Mouse (Mus musculus) ovary, adult 18-20 months (tissue): Measurements from ENCODE around the gene Btnl10.

ENCODE experiments used
- DNase-seq: peaks from one replicate; pipeline ENCODE4 v3.0.0; 2022; ENCODE audit warnings: low spot score, mixed read lengths

Gene Btnl10

DNA sequence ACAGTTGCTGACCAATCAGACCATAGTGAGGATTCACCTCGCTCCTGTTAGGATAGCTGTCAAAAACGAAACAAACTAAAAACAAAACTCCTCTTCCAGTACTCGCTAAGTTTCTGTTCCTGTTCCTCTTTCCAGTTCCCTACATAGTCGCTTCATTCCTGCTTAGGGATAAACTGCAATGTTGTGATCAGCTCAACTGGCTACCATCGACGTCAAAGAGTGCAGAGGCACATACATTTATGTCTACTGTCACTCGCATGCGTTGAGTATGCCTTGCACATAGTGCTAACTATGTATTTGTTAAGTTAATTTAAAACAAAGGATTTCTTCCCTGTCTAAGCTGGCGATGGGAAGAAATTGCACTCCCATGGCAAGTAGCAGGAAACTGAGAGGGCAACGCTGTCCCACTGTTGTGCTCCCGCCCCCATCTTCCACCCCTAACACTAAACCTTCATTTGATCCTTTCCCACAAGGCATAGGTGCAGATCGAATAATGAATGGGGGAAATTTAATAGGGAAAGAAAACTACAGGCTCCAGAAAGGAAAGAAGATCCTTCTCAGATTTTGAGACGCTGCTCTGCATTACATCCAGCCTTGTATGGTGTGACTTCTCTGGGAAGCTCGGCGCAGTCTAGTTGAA is 41.6 kb downstream of the Btnl10 start:
- DNase-seq: no peak

DNA sequence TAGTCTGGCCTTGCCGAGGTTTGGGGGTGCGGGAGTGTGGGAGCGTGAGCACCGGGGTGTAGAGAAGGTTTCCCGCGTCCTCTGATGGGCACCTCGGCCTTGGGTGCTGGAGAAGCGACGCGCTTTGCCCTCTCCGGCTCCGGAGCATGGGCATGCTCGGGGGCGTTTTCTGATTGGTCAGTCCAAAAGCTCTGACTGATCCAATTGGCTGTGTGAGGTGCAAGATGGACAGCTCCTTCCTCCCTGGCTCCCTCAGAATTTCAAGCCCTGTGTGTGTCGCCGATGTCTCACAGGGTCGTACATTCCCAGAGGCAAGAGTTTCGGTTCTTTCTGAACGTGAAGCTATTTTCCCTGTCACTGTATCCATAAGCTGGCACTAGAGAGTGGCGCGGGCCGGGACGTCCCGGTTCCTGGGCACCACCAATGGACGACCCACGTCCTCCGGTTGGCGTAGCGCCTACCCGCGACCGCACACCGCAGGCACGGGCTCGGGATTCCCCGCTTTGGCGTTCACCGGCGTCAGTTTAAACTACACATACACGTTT is 42.3 kb downstream of the Btnl10 start:
- DNase-seq: peak; percentile 64

DNA sequence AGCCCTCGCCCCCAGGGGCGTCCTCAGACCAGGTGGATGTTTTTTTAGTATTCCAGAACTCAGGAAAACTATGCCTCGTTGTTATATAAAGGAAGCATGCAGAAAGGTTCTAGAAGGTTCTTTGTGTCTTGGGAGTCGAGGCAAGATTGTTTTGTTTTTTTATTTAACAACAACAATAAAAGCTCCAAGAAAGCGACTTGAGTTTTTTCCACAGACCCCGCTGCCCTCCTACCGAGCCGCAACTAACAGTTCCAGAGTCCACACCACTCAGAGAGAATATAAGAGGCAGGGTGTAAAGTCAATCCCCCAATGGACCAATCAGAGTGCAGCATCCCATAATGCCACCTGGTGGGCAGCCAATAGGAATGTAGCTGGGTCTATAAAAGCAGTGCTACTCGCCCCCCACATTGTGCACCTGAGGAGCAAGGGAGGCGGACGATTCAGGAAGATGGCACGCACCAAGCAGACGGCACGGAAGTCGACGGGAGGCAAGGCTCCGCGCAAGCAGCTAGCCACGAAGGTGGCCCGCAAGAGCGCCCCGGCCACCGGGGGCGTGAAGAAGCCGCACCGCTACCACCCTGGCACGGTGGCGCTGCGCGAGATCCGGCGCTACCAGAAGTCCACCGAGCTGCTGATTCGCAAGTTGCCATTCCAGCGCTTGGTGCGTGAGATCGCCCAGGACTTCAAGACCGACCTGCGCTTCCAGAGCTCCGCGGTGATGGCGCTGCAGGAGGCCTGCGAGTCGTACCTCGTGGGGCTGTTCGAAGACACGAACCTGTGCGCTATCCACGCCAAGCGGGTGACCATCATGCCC is 43.9 kb downstream of the Btnl10 start:
- no peak for DNase-seq

DNA sequence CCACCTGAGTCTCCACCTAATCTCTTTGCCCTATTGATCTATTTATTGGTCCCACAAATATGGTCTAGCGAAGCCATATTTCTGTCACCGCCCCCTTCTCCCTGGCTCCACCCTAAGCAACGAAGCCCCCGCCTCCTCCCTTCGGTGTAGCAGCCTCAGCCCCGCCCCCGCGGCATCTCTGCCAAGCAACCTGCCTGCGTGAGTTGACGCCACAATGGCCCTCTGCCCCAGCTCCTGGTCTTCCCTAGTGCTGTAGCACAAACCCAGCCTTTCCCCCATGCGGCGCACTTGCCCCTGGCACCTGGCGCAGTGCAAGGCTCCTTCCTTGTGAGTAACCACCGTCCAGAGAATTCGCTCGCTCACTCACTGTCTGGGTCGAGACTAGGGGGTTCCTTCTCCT is 45.8 kb downstream of the Btnl10 start:
- no peak for DNase-seq

DNA sequence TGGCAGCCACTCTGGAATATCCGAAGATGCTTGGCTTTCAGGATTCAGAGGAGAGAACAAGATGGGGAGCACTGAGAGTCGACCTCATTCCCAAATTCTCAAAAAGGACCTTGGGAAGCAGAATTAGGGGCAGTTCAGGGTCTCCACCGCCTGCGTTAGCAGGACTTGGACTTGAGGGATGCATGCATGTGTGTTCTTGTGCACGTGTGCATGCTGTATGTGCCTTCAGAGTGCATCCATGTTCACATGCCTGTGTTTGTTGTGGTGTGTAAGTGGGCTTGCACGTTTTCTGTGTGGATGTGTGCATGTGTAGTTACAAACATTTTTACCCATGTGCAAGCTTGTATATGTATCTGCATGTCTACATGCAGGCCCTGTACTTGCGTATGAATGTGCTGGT is 46.5 kb downstream of the Btnl10 start:
- no peak for DNase-seq

DNA sequence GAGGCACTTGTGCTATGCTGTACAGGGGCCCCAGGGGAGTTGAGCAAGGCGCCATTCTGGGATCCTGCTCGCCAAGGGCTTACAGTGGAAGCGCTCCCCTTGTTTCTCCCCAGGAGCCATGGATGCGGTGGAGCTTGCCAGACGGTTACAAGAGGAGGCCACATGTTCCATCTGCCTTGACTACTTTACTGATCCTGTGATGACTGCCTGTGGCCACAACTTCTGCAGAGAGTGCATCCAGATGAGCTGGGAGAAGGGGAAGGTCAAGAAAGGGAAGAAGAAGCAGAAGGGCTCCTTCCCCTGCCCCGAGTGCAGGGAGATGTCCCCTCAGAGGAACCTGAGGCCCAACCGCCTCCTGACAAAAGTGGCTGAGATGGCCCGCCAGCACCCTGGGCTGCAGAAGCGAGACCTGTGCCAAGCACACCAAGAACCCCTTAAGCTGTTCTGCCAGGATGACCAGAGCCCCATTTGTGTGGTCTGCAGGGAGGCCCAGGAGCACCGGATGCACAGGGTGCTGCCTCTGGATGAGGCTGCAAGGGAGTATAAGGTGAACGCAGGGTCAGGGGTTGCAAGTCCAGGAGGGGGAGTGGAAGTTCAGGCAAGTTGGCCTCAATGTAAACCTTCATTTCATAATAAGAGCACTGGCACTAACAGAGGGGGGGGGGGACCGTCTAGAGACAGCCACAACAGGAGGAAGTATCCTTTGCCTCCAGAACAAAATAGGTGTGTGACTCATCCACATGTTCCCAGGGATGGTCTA is 47.5 kb downstream of the Btnl10 start:
- no peak for DNase-seq

DNA sequence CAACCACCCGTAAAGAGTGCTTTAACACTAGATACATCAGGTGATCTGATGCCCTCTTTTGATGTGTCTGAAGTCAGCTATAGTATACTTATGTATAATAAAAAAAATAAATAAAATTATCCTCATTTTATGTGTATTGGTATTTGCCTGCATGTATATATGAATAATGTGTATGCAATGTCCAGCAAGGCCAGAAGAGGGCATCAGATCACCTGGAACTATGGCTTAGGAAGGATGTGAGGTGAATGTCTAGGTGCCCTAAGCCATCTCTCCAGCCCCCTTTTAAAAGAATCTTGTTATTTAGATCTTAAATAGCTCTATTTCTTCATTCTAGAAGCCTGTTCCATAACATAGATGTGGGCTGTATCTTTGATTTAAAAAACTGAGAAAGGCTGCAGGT is 49.6 kb downstream of the Btnl10 start:
- DNase-seq: no peak

DNA sequence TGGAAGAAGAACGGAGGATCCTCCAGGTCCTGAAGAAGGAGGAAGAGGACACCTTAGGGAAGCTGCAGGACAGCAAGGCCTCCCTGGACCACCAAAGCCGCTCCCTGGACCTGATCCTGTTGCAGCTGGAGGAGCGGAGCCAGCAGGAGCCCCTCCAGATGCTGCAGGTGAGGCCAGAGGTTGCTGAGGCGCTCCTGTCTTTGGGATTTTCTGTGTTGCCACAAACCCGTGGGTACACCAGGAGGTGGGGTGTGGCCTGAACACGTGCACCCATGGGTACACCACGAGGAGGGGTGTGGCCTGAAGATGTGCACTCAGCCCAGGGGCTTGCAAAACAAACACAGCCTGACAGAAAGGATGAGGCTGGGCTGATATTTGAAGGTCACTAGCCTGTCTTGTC is 50.8 kb downstream of the Btnl10 start:
- no peak for DNase-seq

DNA sequence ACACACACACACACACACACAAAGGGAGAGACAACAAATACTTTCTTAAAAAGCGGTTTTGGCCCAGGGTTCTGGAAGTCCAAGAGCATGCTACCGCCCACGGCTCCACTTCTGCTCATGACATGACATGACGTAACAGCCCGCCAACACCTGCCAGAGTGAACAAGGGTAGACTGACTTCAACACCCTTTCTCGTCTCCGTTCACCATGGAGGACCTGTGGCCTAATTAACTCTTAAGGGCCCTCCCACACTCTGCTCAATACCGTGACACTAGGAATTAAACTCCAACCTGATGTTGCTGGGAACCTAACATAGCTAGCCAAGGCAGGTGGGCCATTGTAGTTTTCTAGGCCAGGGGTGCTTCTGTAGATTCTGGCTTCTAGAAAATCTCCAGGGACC is 51.3 kb downstream of the Btnl10 start:
- DNase-seq: no peak

DNA sequence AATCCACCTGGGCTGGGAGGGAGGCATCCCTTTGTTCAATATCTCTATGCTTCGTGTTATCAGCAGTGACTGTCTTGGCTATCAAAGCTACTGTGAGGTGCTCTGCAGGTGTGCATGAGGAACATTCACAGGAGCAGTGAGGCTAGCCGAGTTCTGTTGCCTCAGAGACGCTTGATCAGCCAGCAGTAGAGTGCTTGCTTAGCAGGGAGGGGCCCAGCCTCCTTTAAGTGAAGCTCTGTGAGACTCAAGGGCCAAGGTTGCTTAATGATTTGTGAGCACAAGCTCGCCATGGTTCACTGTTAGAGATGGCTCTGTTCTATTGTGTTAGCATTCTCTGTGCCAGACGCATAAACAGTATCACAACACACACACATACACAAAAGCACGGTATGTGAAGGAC is 52.0 kb downstream of the Btnl10 start:
- DNase-seq: no peak

DNA sequence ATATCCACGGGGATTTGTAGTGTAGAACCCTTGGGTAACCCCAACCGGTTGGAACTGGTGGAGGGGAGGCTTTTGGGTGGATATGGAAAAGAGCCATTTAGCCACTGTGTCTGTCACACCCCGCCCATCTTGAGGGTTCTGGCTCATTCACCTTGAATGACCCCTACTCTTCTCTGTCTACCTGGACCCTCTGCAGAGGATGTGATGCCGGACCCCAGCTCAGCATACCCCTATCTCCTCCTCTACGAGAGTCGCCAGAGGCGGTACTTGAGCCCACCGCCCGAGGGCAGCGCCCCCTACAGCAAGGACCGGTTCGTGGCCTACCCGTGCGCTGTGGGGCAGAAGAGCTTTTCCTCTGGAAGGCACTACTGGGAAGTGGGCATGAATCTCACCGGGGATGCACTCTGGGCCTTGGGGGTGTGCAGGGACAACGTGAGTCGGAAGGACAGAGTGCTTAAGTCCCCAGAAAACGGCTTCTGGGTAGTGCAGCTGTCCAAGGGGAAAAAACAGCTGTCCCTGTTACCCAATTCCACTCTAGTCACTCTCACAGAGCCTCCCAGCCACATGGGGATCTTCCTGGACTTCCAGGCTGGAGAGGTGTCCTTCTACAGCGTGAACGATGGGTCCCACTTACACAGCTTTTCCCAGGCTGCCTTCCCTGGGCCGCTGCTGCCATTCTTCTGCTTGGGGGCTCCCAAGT is 53.3 kb downstream of the Btnl10 start:
- DNase-seq: no peak

DNA sequence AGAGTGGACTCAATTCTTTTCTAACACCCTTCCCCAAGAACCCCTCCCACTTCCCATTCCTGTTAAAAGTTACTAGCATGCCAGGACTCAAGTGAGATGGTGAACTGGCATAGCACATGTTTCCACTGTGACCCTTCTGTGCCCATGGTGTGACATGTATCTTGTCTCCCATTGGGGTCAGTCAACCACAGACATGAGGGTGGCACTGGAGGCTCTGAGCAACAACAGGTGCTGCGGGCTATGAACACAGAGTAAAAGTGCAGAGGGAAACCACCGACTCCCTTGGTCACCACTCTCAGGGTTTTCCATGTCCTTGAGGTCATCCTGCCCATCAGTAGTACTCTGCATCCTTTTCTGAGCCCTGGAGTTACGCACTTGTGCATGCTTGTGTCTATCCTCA is 54.1 kb downstream of the Btnl10 start:
- no peak for DNase-seq

DNA sequence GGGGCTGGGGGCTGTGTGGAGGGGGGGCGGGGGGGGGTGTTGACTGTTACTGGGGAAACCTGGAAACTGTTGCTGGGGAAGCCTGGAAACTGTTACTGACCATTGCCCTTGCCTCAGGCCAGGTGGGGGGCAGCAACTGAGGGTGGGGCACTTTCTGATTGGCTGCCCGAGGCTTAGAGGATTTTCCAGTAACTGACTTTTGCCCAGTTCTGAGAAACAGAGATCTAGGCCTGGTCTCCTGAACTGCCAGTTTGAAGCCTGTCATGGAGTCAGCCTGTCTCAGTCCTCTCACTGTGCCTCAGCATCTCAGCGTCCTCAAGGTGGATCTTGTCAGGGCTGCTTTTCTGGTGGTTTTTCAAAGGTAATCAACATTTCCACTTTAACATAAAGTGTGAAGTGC is 56.7 kb downstream of the Btnl10 start:
- DNase-seq: no peak
